Comparison of ENCODE assay signal across 25 mouse cellular contexts in the genomic region with DNA sequence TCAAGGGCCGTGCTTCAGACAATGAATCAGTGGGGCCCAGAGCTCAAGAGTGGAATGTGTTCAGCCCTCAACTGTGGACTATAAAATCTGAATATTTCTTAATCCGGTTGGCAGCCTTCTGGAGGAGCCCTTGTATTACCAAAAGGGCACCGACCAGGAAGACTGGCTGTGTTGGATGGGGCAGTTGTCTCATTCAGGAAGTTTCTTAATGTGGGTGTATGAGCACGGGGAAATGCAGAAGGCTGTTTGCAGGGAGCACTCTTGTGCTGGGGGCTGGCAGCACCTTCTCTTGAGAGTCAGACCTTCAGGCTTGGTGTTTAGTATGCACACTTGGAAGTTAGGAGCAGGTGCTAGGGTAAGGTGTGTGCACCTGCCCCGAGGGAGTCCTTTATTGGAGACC.
"Had no signal": no experiment of that assay in that cellular context is flagged by ENCODE, and none has a peak within 500 bp of the region (broad histone marks: within the 10 kb centered on the region; RNA-seq: fewer than 3 reads in every experiment).

No protein-coding gene starts in this region.

- H3K4me1 ChIP-seq: intestine, embryonic 15.5 days had no signal

- H3K27ac ChIP-seq: gastrocnemius, adult 2 months; heart, adult 2 months; heart, embryonic 13.5 days; heart, embryonic 15.5 days; hindbrain, embryonic 12.5 days; hindbrain, embryonic 14.5 days; intestine, embryonic 15.5 days; layer of hippocampus, adult 2 months; left cerebral cortex, adult 2 months; limb, embryonic 13.5 days had no signal

- ATAC-seq: hindbrain, embryonic 16.5 days; inflammation-experienced regulatory T-cells, adult 6 months; intestine, embryonic 15.5 days; intestine, postnatal 0 days had no signal

- H3K27me3 ChIP-seq: heart, embryonic 13.5 days; heart, embryonic 15.5 days; hindbrain, embryonic 12.5 days; intestine, embryonic 15.5 days; limb, embryonic 13.5 days had no signal

- DNase-seq: gastrocnemius, adult 2 months; gastrocnemius, postnatal 10 days; gastrocnemius, postnatal 25 days; heart, adult 2 months; heart, postnatal 14 days; heart, postnatal 36 days; kidney, adult 18-20 months; kidney, adult 8-10 months; kidney, postnatal 10 days; kidney, postnatal 25 days; kidney, postnatal 4 days; liver had no signal

- H3K9me3 ChIP-seq: heart, embryonic 13.5 days; heart, embryonic 15.5 days; hindbrain, embryonic 12.5 days; intestine, embryonic 15.5 days; limb, embryonic 13.5 days had no signal

- H3K9ac ChIP-seq: heart, embryonic 13.5 days; heart, embryonic 15.5 days; hindbrain, embryonic 12.5 days; hindbrain, embryonic 14.5 days; intestine, embryonic 15.5 days; limb, embryonic 13.5 days had no signal

- H3K4me2 ChIP-seq: heart, embryonic 11.5 days; heart, embryonic 13.5 days; heart, embryonic 15.5 days; hindbrain, embryonic 12.5 days; hindbrain, embryonic 14.5 days; intestine, embryonic 15.5 days; limb, embryonic 13.5 days; liver, embryonic 11.5 days had no signal

- H3K4me3 ChIP-seq: gastrocnemius, adult 2 months; heart, adult 2 months; heart, embryonic 13.5 days; heart, embryonic 15.5 days; hindbrain, embryonic 12.5 days; intestine, embryonic 15.5 days; layer of hippocampus, adult 2 months; left cerebral cortex, adult 2 months; limb, embryonic 13.5 days had no signal
